Mouse (Mus musculus) heart, postnatal 0 days (tissue): ENCODE data around the gene Amotl2.

Source experiments
- CTCF ChIP-seq: IDR thresholded peaks from 2 replicates; pipeline ENCODE4 v1.5.1; 2016; ENCODE audit warnings: antibody characterized with exemption, control low read depth, low read depth
- EP300 ChIP-seq: IDR thresholded peaks from 2 replicates; pipeline ENCODE4 v1.6.1; 2016; ENCODE audit warnings: antibody characterized with exemption, low read depth

GRCm38 (mm10) chr9:102747902-102748301 is 31.4 kb downstream of the Amotl2 start:
- no peak for TF ChIP-seq CTCF
- TF ChIP-seq EP300 = no peak
